Mouse (Mus musculus) cerebellum, adult 11 months (tissue): ENCODE results near the gene Sgce.

Experiments used
- DNase-seq: peaks from one replicate; pipeline ENCODE4 v3.0.0; 2022

The Sgce gene

DNA sequence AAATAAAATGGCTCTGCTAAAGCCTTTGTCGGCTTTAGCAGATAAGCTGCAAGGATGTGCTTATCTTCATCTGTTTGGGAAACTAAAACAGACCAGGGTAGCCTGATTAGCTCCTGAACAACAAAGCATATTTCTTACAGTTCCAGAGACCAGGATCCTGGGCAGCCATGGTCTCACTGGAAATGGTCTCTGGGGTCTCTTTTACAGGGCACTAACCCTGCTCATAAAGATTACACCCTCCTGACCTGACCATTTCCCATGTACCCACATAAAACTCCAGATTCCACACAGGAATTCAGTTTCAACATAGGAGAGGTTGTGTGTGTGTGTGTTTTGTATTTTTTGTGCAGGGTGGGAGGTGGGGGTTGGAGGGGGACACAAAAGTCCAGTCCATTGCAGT, 112.2 kb downstream of the Sgce start:
- no peak for DNase-seq

DNA sequence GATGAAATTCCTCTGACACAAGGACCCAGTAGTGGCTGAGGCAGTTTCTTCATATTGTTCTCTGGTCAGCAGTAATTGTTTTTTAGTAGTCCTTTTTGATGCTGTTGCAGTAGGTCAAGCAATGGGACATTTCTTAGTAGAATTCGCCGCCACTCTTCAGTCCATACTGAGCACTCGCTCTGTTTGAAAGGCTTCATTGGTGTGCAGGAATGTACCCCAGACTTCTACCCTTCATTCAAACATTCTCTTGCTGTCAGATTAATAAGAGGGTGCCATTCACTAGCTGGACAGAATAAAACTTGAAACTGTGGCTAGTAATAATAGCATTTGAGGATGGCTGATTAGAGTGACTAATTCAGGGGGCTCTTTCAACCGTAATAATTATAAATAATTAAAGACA, 113.8 kb downstream of the Sgce start:
- DNase-seq: no peak

DNA sequence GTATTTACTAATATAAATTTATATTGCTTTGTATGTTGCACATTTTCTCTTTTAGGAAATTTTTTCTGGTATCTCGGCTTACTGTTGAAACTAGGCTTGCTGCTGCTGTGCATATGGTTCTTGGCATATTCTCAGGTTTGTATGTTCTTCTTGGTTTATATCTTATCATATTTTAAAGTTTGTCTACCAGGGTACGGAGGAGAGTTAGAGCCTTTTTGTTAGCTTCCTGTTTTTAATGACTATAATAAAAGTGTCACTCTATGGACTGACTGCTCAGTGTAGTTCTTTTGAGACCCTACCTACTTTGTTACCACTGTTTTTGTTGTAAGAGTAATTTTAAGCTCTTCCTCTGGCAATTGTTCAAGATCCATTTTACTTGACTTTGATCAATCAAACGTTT, 115.5 kb downstream of the Sgce start:
- no peak for DNase-seq
